Mouse (Mus musculus) Muller cell, postnatal 12 days (primary cell): Measurements from ENCODE around the gene Cep112.
A peak's percentile ranks its signal among the peaks of the same experiment; 100 is the strongest.

ENCODE experiments used
- DNase-seq: peaks from one replicate; pipeline ENCODE4 v3.0.0-alpha.2; 2015; ENCODE audit errors: inconsistent ontology term

Gene Cep112

DNA sequence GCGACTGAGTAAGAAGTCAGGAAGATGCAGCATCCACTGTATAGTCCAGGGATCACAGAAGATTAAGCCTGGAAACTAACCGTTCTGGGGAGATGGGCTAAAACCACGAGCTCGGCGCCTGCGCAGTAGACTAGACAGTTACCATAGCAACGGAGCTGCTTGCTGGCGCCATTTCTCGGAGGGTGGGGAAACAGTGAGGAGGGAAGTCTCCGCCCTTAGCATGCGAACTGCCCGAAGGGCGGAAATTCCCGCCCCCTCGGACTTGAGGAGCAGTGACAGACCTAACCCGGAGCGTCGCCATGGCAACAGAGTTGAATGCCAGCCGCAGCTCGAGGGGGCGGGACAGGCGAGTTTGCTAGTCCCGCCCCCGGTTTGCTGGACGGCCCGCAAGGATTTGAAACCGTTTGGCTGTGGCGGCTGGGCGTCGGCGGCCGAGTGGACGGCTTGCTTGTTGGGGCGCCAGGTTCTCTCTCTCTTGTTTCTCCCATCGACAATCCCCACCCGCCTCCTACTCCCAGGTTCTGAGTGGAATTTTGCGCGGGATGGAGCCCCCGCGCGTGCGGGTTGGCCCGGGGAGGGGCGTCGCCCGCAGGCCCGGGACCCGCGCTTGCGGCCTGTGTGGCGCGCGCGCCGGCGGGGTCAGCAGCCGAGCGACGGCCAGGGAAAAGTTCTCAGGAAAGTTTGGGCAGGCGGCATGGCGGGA, at the start of gene Cep112:
TSS of gene Cep112 (plus strand) at position 304 of the 703 bp plus-strand sequence.
- peak; percentile 98 for DNase-seq

DNA sequence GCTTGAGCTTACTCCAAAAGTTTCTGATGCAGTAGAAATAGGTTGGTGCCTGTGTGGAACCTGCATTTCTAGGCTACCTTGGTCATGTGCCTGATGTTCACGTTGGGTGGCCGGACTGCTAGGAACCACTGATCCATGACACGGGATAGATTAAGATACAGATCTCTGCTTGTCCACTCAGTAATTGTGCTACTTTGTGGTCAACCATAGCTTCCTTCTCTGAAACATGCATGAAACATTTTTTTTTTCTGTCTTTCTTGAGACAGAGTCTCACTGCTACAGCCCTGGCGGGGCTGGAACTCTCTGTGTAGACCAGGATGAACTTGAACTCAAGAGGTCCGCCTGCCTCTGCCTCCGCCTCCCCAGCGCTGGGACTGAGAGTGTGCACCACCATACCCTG, 48.2 kb upstream of the Cep112 start:
- DNase-seq: no peak

DNA sequence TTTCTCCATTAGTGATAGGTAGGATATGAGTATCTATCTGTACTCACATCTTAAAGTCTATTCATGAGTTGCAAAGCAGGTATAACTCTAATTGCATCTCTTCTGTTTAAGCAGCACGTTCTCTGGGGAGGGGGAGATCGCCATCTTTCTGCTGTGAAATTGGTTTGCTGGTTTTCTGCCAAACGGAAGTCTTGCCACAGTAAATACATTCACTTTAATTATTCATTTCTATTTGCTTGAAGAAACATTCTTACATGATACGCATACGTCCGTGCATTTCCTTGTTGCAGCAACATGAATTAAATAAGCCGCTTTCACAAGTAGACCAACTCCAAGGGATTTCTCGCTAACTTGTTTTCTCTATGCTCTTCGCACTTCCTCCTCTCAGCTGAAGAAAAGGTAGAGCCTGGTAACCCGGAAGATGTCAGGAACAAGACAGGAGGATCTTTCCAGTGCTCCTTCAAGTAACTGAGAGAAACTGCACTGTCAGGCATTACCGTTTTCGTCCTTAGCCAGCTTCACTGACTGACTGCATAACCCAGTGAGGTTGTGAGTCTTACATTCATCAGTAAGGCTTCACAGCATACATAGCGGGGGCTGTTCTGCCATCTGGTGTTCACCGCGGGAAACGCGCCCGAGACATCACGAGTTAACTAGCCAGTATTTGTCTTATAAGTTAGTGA, 47.2 kb upstream of the Cep112 start:
- peak; percentile 75 for DNase-seq

DNA sequence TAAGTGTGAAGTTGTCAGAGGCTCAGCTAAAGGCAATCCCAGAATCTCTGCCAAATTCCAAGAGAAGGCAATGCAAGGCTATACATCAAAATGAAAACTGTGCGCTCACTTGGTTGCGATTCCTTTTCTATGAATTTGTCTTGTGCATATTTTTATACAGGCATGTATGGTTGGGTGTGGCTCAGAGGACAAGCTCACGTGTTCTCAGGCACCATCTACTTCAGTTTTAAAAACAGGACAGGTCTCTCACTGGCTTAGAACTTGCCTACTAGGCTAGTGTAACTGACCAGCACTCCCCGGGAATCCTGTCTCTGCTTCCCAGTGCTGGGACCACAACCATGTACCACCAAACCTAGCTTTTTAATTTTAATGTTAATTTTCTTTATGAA, 46.6 kb upstream of the Cep112 start:
- DNase-seq: no peak

DNA sequence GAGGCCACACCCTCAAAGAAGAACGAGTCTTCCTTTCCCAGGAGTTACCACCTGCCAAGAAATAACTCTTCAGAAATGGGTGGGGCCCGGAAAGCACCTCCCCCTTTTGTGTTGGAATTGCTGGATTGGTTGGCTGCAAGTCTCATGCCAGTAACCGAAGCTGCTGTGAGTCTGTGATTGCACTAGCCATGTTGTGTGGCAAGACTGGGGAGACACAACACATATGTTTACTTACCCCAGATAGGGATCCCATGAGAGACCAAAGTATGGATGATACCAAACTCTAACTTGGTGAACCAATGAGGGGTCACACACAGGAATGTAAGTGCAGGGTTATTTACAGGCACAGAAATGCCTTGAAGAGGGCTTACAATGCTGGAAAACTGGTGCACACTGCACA, 42.3 kb upstream of the Cep112 start:
- no peak for DNase-seq

DNA sequence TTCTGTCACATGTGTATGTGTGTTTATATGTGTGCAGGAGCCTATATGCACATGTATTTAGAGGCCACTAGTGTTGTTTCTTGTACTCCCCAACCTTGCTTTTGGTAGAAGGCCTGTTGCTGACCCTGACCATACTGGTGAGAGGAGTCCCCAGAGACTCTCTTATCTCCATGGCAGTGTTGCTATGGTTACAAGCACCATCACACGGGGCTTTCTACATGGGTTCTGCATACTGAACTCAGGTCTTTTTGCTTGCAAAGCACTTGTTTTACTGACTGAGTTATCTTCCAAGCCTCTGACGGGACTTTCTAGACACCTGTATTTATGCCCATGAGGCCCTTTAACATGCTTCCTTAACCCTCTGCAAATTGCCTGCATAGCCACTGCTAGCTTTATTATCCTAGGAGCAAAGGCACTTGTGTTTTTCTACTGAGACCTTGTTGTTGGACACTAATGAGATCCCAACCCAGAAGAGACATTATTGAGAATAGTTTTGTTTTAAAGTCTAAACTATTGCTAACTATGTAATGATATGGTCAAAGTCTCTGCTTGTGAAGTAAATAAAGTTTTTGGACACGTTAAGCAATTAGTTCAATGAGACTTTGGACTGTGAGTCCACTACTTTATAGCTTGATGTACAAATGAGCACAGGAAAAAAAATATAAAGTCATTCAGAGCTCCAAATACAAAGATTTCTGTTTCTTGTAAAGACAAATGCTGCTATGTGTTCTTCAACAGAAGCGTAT, 39.9 kb upstream of the Cep112 start:
- DNase-seq: no peak

DNA sequence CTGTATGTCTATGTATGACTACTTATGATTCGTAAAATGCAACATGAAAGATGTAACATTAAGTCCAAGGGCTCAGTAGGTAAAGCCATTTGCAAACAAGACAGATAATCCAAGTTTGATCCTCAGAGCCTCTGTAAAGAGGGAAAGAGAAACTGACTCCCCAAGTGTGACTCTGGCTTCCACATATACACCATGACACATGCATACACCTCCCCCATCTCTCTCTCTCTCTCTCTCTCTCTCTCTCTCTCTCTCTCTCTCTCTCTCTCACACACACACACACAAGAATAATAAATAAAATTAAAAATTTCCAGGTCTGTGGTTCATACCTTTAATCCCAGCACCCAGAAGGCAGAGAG, 39.3 kb upstream of the Cep112 start:
- no peak for DNase-seq

DNA sequence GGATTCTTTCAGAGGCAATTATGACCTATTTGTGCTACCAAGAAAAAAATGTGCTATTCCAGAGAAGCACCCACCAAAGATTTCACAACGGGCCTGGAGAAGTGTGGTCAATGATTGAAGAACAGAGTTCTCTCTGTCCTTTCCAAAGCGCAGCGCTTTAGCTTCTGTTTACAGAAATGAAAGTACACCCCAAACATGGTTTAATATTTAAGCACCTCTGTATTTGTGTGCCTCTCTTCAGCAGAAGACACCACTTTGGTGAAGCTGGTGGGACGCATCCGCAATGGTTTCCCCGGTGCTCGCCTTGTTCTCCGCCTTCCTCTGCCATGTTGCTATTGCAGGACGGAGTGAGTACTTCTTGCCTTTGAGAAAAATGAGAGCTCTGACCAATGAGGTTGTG, 29.9 kb upstream of the Cep112 start:
- DNase-seq: no peak

DNA sequence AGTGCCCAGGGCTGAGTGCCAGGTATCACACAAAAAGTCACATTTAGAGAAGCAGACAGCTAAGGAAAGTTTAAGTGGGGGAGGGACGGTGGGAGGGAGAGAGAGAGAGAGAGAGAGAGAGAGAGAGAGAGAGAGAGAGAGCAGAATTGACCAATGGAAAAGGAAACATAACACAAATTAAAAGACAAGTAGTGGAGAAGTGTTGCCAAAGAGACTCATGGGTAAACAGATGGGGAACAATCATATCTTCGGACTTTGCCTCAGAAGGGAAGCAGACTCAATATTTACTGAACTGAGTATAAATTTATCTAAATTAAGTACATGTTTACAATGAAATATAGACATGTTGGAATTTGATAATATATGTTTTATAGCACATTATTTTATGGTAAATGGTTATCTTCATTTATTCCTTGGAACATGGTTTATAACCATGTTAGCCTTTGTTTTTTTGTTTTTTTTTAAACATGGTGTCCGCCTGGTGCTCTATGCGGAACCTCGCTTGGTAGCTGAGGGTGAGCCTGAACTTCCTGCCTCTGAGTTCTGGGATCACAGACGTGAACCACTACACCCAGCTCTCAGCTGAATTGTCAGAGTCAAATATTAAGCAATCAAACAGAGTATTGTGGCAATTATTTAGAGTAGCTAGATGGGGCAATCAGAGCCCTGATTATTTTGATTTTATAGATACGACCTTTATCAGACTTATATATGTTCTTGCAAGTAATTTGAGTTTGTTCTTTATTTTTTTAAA, 28.7 kb upstream of the Cep112 start:
- no peak for DNase-seq

DNA sequence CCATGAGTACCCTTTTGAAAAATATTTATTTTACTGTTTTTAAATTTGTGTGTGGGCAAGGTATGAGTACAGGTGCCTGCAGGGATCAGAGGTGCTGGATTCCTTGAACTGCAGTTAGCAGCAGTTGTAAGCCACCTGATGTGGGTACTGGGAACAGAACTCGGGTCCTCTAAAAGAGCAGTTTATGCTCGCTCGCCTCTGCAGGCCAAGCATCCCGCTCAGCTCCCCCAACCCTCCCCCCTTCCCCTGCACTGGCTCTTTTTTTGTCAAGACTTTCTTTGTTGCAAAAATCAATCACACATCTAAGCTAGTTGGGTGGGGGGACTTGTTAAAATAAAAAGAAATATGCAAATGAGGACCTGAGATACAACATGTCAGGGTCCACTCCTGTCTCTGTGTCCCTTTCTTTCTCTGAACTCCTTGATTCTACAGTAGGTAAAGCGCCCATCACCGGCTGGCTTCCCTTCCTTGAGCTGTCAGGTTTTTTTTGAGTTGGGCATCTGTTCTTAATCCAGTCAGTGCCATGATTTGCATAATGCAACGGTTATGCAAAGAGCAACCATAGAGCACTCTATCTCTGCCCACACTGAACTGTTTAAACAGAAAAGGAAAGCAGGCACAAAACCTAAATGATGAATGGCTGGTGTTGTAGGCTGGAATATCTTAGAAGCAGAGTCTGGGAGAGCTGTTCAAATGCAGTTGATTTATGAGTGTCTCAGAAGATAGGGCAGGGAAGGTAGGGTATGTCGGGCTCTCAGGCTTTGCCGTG, 14.9 kb upstream of the Cep112 start:
- no peak for DNase-seq

DNA sequence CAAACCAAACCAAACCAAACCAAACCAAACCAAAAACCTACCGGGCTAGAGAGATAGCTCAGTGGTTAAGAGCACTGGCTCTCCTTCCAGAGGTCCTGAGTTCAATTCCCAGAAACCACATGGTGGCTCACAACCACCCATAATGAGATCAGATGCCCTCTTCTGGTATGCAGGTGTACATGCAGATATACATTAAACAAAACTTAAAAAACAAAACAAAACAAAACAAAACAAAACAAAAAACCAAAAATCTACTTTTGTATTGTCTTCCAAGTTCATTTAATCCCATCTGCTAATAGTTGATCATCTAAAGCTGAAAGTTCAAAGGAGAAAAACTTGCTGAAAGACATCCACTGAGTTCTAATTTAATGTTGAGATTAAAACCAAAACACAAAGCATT, 8.6 kb upstream of the Cep112 start:
- DNase-seq: no peak

DNA sequence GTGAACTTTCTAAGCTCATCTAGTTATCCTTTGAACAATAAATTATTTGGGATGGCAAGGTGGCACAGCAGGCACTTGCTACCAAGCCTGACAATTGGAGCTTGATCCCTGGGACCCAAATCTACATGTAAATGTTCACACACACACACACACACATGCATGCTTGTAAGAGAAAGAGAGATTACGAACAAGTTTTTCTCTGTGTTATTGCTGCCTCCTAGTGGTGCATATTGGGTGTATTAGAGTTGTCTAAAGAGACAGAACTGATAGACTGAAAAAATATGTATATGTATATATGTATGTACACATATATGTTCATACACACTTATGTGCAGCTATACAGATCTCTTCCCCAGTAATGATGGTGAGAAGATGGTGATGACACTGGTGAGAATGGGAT, 6.5 kb upstream of the Cep112 start:
- DNase-seq: peak; percentile 32

DNA sequence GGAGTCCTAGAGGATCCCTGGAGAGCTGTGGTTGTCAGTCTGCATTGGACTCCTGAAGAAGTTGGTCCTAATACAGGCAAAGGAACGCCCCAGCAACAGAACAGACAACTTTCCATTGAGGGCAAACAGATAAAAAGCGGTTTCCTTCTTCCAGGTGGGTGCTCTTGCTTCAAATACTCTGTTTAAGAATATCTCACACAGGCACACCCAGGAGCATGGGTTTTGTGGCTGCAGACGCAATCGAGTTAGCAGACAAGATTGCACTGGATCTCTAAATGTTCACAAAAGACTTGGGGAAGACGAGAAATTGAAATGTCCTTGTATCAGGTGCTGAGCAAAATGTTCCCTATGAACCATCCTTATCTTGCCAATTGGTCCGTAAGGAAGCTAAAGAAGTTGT, 5.8 kb upstream of the Cep112 start:
- no peak for DNase-seq

DNA sequence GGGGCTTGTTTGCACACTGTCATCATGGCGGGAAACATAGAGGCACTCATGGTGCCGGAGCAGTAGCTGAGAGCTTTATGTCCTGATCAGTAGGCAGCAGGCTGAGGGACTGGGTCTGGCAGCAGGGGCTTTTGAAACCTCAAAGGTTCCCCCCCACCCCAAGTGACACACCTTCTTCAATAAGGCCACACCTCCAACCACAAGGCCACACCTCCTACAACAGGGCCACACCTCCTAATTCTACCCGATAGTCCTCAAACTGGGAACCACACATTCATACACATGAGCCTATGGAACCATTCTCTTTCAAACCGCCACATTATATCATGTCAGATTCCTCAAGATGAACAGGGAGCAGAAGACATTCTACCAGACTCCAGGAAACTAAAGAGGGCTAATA, 4.2 kb upstream of the Cep112 start:
- DNase-seq: no peak

DNA sequence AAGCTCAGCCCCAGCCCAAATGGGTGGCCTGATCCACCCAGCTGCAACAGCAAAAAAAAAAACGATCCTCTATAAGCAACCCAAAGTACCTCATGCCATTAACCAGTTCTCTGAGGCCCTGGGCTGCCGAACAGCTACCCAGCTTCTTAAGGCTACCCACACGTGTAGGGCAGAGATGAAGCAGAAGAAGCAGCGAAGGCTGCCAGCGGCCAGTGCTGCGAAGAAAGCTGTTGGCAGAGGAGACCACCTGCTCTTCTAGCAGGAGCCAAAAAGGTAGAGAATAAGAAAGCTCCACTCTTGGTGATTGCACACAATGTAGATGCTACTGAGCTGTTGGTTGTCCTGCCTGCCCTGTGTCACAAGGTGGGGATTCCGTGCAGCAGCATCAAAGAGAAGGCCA, 1.8 kb upstream of the Cep112 start:
- DNase-seq: no peak

DNA sequence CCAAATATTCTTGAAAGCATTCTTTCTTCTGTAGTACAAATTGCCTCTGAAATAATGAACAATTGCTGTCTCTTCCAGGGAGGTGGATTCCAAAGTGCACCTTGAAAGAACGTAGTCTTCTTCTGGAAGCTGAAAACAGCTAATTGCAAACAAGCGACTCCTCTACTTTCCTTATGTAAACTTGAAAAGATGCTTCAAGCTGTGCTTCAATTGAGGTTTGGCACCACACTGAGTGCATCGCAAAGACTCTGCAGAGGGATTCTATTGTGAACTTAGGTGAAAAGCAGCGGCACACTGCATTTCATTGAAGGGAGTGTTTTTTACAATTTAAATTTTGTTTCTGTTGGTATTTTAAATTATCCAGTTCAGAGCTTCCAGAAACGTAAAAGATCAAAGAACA, 881 bp upstream of the Cep112 start:
- DNase-seq: peak; percentile 47

DNA sequence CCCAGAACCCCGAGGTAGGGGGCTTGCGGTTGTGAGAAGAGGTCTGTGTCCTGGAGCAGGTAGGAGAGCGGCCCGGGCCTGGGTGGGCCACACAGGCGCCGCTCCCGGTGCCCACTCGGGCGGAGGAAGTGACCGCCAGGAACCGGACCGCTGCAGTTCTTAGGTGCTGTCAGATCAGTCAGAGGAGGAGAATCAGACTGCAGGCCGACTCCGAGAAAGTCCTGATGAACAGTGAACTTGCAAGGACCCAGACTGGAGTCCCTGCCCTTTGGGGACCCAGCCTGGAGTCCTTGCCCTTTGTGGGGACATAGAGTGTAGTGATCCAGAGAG, 565 bp downstream of the Cep112 start:
- no peak for DNase-seq

DNA sequence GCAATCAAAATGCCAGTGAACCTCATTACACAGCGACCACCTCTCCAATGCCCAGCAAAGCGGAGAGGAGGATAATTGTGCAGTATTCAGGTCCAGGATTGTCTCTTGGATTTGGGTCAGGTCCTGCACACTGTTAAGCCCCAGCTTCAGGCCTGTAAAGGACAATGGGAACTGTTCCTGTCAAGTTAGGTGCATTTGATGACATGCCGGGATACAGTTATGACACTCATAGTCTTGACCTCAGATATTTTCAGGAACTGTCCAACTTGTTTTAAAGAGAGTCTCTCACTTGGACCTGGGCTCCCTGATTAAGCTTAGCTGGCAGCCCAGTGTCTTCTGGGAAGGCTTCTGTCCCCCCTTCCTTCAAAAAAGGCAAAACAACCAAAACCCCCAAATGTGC, 1.1 kb downstream of the Cep112 start:
- DNase-seq: no peak

DNA sequence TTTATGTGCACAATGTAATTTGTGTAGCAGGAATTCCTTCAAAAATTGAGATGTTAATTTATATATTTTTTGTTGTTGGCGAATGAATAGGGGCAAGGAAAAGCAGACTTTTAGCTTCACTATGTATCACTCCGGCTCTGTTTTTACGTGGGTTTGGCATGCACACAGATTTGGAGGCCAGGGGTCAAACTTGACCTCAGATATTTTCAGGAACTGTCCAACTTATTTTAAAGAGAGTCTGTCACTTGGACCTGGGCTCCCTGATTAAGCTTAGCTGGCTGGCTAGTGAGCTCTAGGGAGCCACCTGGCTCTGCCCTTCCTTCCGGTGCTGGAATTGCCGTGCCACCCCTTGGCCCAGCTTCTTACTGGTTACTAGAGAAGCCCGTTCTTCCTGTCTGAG, 2.2 kb downstream of the Cep112 start:
- no peak for DNase-seq

DNA sequence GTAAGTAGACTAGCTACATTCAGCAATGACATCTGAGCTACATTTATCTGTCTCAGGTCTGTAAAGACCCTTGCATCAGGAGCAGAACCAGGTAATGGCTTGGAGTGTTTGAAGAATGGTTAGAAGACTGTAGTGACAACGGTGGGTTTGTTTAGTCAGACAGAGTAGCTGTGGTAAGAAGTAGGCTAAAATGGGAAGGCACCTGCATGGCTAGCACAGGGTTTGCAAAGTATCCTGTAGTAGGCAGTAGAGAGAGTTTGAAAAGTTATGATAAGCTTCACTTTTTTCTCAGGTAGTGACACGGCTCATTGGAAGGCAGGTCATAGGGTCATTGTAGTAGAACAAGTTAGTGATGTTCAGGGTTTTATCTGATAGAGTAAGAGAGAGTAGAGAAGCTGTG, 4.1 kb downstream of the Cep112 start:
- no peak for DNase-seq

DNA sequence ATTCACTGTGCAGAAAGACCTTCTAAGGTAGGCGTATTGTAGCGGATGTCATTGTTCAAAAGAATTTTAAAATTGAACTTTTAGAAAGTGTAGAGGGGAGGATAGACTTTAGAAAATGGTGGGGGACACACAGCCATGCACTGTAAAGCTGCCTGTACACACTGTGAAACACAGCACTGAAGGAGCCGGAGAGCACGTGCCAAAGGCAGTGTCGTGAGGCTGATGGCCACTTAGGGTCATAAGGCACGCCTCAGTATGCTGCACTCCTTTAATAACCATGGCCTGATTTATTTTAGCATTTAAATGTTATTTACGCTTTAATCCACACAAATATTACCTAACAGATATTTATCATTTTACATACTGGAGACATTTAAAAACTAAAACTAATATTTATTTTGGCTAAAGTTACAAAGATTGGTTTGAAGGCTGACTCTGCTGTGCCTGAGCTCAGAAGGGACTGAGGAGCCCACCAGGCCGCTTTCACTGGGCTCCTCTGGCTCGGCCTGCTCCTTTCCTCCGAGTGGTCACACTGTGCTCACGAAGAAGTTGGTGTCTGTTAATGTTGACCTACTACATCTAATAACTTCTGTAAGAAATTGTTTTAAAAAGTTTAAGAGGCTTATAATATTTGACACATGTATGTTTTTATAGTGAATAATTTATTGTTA, 19.0 kb downstream of the Cep112 start:
- no peak for DNase-seq
